Mouse (Mus musculus) frontal cortex, adult (tissue): ENCODE results near the gene Piwil1.
"Not testable (repeated sequence)": the region's sequence is repeated elsewhere in the genome, so short reads cannot be mapped to it uniquely, and the experiment has no call there.

Source experiments
- ATAC-seq: cut with Nextera tagmentation; 2 replicates; pipeline ENCODE4 v1.9.2; 2017; ENCODE audit warnings: mild to moderate bottlenecking, moderate library complexity, mixed read lengths; ENCODE audit not compliant: low TSS enrichment

Piwil1 gene

DNA sequence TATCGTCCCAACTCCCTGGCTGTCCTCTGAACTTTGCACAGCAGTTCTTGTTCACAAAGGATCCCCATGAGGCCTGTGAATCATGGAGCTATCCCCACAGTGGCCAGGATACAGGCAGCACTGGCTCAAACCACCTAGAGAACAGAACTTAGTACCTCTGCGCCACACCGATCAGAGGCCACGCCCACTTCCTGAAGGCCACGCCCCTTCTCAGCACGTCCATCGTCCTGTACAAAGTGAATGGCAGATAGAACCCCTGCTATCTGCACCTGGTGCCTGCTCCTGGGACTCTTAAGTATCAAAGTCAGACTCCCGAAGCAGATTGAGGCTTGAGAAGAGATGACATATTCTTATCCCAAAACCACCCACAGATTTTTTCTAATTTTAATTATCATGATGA is 8.3 kb downstream of the Piwil1 start:
- ATAC-seq: no peak

GRCm38 (mm10) chr5:128711847-128712246 is 9.5 kb downstream of the Piwil1 start:
- no peak for ATAC-seq

DNA sequence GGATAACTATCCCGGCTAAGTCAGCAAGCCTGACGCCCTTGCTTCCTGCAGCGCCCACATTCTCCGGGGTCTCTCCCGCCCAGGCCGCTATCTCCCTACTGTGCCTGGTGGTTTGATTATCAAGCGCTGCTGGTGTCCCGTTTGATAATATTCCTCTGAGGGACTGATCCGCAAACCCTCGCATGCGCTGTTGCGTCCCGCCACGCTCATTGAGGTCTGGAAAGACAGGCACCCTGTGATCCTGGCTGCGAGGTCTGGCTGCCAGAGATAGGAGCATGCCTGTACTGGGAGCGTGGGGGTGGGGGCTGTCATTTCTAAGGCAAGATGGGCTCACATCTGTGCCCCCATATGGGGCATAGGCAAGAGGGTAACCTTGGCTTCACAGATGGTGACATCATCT is 12.8 kb downstream of the Piwil1 start:
- ATAC-seq: no peak

DNA sequence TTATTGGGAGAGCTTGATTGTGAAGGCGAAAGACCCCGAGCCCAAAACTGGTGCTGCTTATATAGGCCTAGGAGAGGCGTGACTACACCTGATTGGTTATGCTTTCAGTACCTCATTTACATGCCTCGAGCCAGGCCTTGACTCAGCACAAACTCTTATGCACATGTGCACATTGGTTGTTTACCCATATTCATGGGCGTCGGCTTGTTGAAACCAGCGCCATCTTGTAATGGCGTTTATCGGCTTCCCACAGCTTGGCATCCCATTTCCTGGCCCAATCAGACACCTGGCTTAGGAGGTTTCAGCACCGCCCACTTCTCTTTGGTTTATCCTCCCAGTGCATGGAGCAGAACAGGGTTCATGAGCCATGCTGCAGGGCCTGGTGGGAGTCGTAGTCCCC is 18.1 kb downstream of the Piwil1 start:
- not testable (repeated sequence) for ATAC-seq

- no peak for ATAC-seq
Observed at GRCm38 (mm10) chr5:128729341-128729740, 27.0 kb downstream of the Piwil1 start.

- no peak for ATAC-seq
Observed at GRCm38 (mm10) chr5:128730634-128731033, 28.3 kb downstream of the Piwil1 start.

DNA sequence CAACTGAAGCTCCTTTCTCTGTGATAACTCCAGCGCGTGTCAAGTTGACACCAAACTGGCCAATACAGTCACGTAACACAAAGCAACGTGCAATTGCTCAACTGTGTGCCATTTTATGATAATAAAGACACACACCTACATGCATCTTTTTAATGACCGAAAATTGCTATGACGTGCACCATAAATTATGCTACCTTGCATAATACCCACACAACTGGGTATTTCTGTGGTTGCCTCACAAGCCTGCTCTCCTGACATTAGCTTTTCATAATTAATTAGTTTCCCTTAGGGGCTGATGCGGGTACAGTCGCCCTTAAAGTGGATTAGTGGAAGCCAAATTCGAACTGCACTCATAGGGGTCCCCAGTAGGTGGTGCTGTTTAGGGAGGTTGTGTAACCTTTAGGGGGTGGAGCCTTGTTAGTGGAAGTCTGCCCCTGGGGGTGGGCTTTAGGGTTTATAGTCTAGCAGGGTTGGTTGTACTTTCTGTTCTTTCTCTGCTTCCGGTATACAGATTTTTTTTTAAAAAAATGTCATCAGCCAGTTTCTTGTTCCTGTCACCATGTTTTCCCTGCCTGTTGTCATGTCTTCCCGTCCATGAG is 30.2 kb downstream of the Piwil1 start:
- no peak for ATAC-seq

GRCm38 (mm10) chr5:128733955-128734354 is 31.6 kb downstream of the Piwil1 start:
- peak; percentile 95 for ATAC-seq

- no peak for ATAC-seq
Observed at GRCm38 (mm10) chr5:128735921-128736320, 33.6 kb downstream of the Piwil1 start.

GRCm38 (mm10) chr5:128739168-128739837 is 37.0 kb downstream of the Piwil1 start:
- 0 out of 2 replicates have a peak, but pooled peaks have one; percentile 4 for ATAC-seq

DNA sequence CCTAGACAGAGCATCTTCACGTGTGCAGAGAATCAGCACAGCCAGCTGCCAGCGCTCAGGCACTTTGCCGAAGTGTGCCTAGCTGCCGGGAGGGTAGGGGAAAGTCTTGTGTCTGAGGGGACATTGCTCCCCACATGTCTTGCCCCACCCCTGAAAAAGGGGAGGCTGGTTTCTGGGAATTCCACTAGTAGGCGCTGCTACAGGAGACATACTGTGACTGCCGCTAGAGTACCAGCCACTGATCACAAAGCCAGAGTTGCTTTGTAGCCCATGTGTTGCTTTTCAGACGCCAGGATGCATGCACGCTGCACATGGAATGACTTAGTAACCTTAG is 37.5 kb downstream of the Piwil1 start:
- ATAC-seq: peak; percentile 16; the same call in 1 of the 2 replicates

DNA sequence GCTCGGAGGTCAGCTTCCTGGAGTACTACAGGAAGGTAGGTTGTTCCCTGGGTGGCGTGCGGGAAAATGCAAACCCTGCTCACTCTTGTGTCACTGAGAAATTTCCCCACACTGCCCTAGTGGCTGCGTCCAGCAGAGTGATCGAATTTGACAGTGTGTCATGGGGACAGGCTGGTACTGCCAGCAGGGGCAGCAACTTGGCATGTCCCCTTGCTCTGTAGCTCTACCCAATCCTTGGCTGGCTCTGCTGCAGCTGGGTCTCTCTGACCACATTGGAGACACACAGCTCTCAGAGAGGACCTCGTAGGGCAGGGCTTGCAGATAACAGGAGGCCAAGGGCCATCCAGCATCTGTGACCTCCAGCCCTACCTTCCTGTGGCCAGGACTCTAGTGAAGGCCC is 42.0 kb downstream of the Piwil1 start:
- ATAC-seq: no peak

GRCm38 (mm10) chr5:128745206-128745605 is 42.9 kb downstream of the Piwil1 start:
- ATAC-seq: no peak

DNA sequence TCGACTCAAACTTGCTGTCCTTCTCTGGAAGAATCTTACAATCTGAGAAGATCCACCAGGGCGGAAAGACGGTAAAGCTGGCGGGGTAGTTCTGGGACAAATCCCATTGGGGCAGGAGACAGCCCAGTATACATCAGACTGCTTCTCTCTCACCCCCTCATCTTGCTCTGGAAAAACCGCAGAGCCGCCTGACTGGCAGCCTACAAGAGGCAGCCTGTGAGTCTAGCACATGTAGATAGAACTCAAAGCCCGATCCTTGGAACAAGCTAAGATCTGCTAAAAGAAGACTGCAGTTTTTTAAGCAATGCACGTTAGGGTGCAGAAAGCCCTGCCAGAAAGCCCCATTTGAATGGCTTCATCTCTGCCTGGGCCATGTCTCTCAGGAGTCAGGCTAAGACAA is 43.9 kb downstream of the Piwil1 start:
- peak; percentile 87 for ATAC-seq

DNA sequence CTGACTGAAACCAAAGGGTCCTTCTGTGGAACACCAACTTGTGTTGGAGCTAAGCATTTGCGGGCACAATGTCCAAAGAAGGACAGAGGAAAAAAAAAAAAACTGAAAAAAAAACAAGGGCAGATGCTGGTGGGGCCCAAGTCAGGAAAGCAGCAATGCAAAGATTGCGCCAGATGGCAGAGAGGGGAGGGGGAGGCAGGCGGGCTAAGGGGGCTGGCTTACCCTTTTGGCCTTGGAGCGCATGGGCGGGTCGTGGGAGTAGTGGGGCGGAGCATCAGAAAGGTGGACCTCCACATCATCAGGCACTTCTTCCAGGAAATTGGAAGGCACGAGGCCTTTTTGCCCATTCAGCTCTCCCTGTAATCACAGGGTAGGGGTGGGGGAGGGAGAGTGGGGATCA is 58.8 kb downstream of the Piwil1 start:
- ATAC-seq: no peak

DNA sequence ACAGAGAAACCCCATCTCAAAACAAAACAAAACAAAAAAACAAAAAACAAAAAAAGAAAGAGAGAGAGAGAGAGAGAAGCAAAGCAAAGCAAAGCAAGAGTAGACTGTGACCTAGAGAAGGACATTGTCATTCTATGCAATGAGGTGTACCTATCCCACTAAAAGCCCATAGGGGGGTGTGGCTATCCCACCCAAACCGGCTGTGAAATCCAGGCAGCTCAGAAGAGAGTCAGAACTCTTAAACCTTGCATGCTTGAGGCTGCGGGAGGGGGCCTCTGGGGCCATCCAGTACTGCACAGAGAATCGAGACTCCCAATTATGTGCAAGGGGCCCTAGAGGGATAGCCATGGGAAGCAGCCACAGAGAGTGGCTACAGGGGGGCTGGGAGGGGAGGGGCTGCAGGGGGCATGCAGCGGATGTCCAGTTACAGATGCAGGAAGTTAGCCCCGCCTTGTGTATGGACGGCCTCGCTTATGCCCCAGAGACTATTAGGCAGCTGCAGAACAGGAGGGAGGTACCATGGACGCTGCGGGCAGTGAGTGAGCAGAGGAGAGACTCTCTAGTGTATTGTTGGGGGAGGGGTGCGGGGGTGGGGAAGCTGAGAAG is 66.8 kb downstream of the Piwil1 start:
- no peak for ATAC-seq

GRCm38 (mm10) chr5:128776386-128776785 is 74.1 kb downstream of the Piwil1 start:
- no peak for ATAC-seq

DNA sequence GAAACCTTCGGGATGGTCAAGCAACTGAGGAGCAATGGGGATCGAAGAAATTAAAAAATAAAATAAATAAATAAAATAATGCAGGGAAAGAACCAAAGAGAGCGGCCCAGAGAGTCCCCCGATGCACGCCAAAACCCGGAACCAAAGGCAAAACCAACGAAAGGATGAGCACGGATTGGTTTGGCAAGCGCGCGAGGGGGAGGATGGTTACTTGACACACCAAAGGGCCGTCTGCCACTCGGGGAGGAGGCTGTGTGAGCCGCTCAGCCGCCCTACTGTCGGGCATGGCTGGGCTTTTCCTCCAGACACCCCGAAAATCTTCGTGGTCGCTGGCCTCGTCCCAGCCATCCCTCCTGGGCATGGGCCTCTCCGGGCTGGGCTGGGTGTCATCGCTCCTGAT is 79.3 kb downstream of the Piwil1 start:
- no peak for ATAC-seq

GRCm38 (mm10) chr5:128800592-128800991 is 98.3 kb downstream of the Piwil1 start:
- ATAC-seq: peak; percentile 65
